Mouse (Mus musculus): Measurements from ENCODE around the gene Cyp4f14. TPM values are rescaled to one million over a fixed set of nuclear protein-coding genes. Genes with fewer than 3 reads are reported as not detected.

Cyp4f14 gene
- not detected for total RNA-seq (2023)

GRCm38 (mm10) chr17:32917131-32917530 is at the start of gene Cyp4f14:
Gene Cyp4f14, minus strand, starts transcription at chr17:32917342.

GRCm38 (mm10) chr17:32965623-32966290 is 48.6 kb upstream of the Cyp4f14 start, which contains the start of gene Zfp472:
Gene Zfp472, plus strand, starts transcription at chr17:32965814.

GRCm38 (mm10) chr17:32947215-32947914 is 30.2 kb upstream of the Cyp4f14 start, which contains the start of gene Cyp4f13:
Gene Cyp4f13, minus strand, starts transcription at chr17:32947402.

GRCm38 (mm10) chr17:32891239-32892180 is 25.6 kb downstream of the Cyp4f14 start, which contains the start of gene Zfp870:
Gene Zfp870, minus strand, starts transcription at chr17:32891642.

Other genes with a start within 250 kb of the Cyp4f14 start
- not detected for gene Cyp4f15, start 231.7 kb downstream of the Cyp4f14 start, total RNA-seq (2023)
- 10 to 100 TPM; 88.9 to 95.9 TPM for gene Zfp871, start 129.1 kb downstream of the Cyp4f14 start, total RNA-seq (2023)
- gene Zfp811, start 107.4 kb downstream of the Cyp4f14 start, total RNA-seq (2023) = 1 to 10 TPM; 1.3 to 2.1 TPM
- gene Zfp799, start 87.1 kb downstream of the Cyp4f14 start, total RNA-seq (2023) = 10 to 100 TPM; 10.4 to 11.3 TPM
- gene Zfp870, start 25.7 kb downstream of the Cyp4f14 start, total RNA-seq (2023) = 1 to 10 TPM in 1 of 2 experiments, under 1 TPM in 1; 0.89 to 2.3 TPM
- 10 to 100 TPM; 77.5 to 83.8 TPM for gene Cyp4f13, start 30.1 kb upstream of the Cyp4f14 start, total RNA-seq (2023)
- 10 to 100 TPM; 23.1 to 30.3 TPM for gene Zfp472, start 48.5 kb upstream of the Cyp4f14 start, total RNA-seq (2023)
- gene Zfp952, start 75.8 kb upstream of the Cyp4f14 start, total RNA-seq (2023) = 10 to 100 TPM; 14.3 to 15.0 TPM
- gene Zfp763, start 116.1 kb upstream of the Cyp4f14 start, total RNA-seq (2023) = 1 to 10 TPM; 7.7 to 9.2 TPM
- not detected for gene 4921501E09Rik, start 150.7 kb upstream of the Cyp4f14 start, total RNA-seq (2023)
- gene Zfp563, start 172.0 kb upstream of the Cyp4f14 start, total RNA-seq (2023) = 1 to 10 TPM; 3.6 to 5.0 TPM
- gene Morc2b, start 222.3 kb upstream of the Cyp4f14 start, total RNA-seq (2023) = not detected

Data from T-cell, adult 66 days (primary cell).